Mouse (Mus musculus) heart, embryonic 13.5 days (tissue): ENCODE measurements around the gene Car5a. TPM values are rescaled to one million over a fixed set of nuclear protein-coding genes. Genes with fewer than 3 reads are reported as not detected.

Source experiments
- ATAC-seq: fragments of 200-750 bp; cut with Nextera tagmentation; 2 replicates; pipeline ENCODE4 v1.8.0; 2017; ENCODE audit warnings: moderate TSS enrichment; ENCODE audit not compliant: insufficient number of reproducible peaks, low FRiP score, low TSS enrichment; ENCODE audit errors: extremely low read depth
- H3K27ac ChIP-seq: fragments of 300-500 bp; sonication (generic); replicated peaks from 2 replicates; pipeline ENCODE4 v1.5.1; 2015; ENCODE audit warnings: moderate library complexity, mild to moderate bottlenecking, inconsistent platforms
- H3K27me3 ChIP-seq: fragments of 300-500 bp; sonication (generic); replicated peaks from 2 replicates; pipeline ENCODE4 v1.6.1; 2015; ENCODE audit warnings: mild to moderate bottlenecking, inconsistent platforms
- H3K36me3 ChIP-seq: fragments of 300-500 bp; sonication (generic); 2 replicates; pipeline ENCODE4 v1.6.1; 2015; ENCODE audit warnings: mild to moderate bottlenecking, inconsistent platforms
- H3K4me1 ChIP-seq: fragments of 300-500 bp; sonication (generic); 2 replicates; pipeline ENCODE4 v1.6.1; 2015; ENCODE audit warnings: inconsistent platforms
- H3K4me2 ChIP-seq: fragments of 300-500 bp; sonication (generic); 2 replicates; pipeline ENCODE4 v1.6.1; 2015; ENCODE audit warnings: inconsistent platforms, mild to moderate bottlenecking, moderate library complexity
- H3K4me3 ChIP-seq: fragments of 300-500 bp; sonication (generic); 2 replicates; pipeline ENCODE4 v1.5.1; 2015; ENCODE audit warnings: moderate library complexity, mild to moderate bottlenecking, inconsistent platforms
- H3K9ac ChIP-seq: fragments of 300-500 bp; sonication (generic); 2 replicates; pipeline ENCODE4 v1.6.1; 2015; ENCODE audit warnings: inconsistent platforms, mild to moderate bottlenecking, moderate library complexity
- H3K9me3 ChIP-seq: fragments of 300-500 bp; sonication (generic); 2 replicates; pipeline ENCODE4 v1.6.1; 2016; ENCODE audit warnings: inconsistent platforms
- WGBS: fragments of 180-500 bp; shearing (Covaris S2); methylation state at CpG from one replicate; pipeline ENCODE4 v1.1.7; 2015; ENCODE audit warnings: mixed read lengths; 5-methylcytosine and 5-hydroxymethylcytosine counted together
- polyA plus RNA-seq: library from polyadenylated mRNA; unstranded; fragments of >200 nt; fragmentation: Nextera tagmentation; extraction: Ambion mirVana; gene quantifications from 2 replicates; pipeline ENCODE4 v1.2.1, GENCODE M21; 2015

The Car5a gene
- polyA plus RNA-seq = 0.12 and 0.31 TPM in 2 replicates

GRCm38 (mm10) chr8:121944831-121945230 lies at the start of gene Car5a:
Car5a (minus strand) TSS chr8:121944904.
- peaks cover 30% of the 10 kb centered on the region for H3K4me1 ChIP-seq
- no peak for ATAC-seq
- H3K4me3 ChIP-seq = no peak within 1 kb of the TSS
- H3K27ac ChIP-seq = no peak within 1 kb of the TSS
- no peak within 1 kb of the TSS for H3K9ac ChIP-seq
- no peaks in the 10 kb centered on the region for H3K9me3 ChIP-seq
- H3K27me3 ChIP-seq = no peaks in the 10 kb centered on the region
- no peaks in the 10 kb centered on the region for H3K36me3 ChIP-seq
- no peak within 1 kb of the TSS for H3K4me2 ChIP-seq

GRCm38 (mm10) chr8:121992911-121993310 lies 48.2 kb upstream of the Car5a start:
- peaks cover 10% of the 10 kb centered on the region for H3K4me1 ChIP-seq
- H3K27me3 ChIP-seq = no peaks in the 10 kb centered on the region
- H3K27ac ChIP-seq = no peak overlapping the region
- no peaks in the 10 kb centered on the region for H3K9me3 ChIP-seq
- ATAC-seq = no peak
- peaks cover 97% of the 10 kb centered on the region for H3K36me3 ChIP-seq
- no peak overlapping the region for H3K4me3 ChIP-seq
- WGBS = 76% methylated on average over 4 of the region's 4 CpGs
- no peak overlapping the region for H3K4me2 ChIP-seq
- H3K9ac ChIP-seq = no peak overlapping the region

- H3K4me2 ChIP-seq = no peak overlapping the region
- H3K9me3 ChIP-seq = no peaks in the 10 kb centered on the region
- WGBS = 84% methylated on average over 7 of the region's 7 CpGs
- no peak overlapping the region for H3K4me3 ChIP-seq
- no peaks in the 10 kb centered on the region for H3K27me3 ChIP-seq
- H3K4me1 ChIP-seq = peaks cover 10% of the 10 kb centered on the region
- H3K27ac ChIP-seq = no peak overlapping the region
- ATAC-seq = no peak
- H3K36me3 ChIP-seq = peaks cover 96% of the 10 kb centered on the region
- H3K9ac ChIP-seq = no peak overlapping the region
These were observed 46.9 kb upstream of the Car5a start for GRCm38 (mm10) chr8:121991611-121992010.

GRCm38 (mm10) chr8:121990506-121991255 lies 46.0 kb upstream of the Car5a start:
- Histone ChIP-seq H3K4me1 (peaks cover 10% of the 10 kb centered on the region), H3K9me3 (no peaks in the 10 kb centered on the region), H3K4me3 (no peak overlapping the region), H3K9ac (no peak overlapping the region), H3K36me3 (peaks cover 94% of the 10 kb centered on the region), H3K27me3 (no peaks in the 10 kb centered on the region), H3K27ac (no peak overlapping the region), H3K4me2 (no peak overlapping the region)
- WGBS = 78% methylated on average over 9 of the region's 9 CpGs
- ATAC-seq = no peak

- Histone ChIP-seq H3K36me3 (peaks cover 96% of the 10 kb centered on the region), H3K4me2 (no peak overlapping the region), H3K4me3 (no peak overlapping the region), H3K9me3 (no peaks in the 10 kb centered on the region), H3K9ac (no peak overlapping the region), H3K27me3 (no peaks in the 10 kb centered on the region), H3K4me1 (no peaks in the 10 kb centered on the region), H3K27ac (no peak overlapping the region)
- no peak for ATAC-seq
- 82% methylated on average over 5 of the region's 5 CpGs for WGBS
These were observed 43.2 kb upstream of the Car5a start for GRCm38 (mm10) chr8:121987892-121988291.

GRCm38 (mm10) chr8:121985673-121986072 lies 41.0 kb upstream of the Car5a start:
- Histone ChIP-seq H3K27me3 (no peaks in the 10 kb centered on the region), H3K36me3 (peaks cover 96% of the 10 kb centered on the region), H3K4me3 (no peak overlapping the region), H3K9me3 (no peaks in the 10 kb centered on the region), H3K4me1 (peaks cover 6% of the 10 kb centered on the region), H3K9ac (no peak overlapping the region), H3K27ac (no peak overlapping the region), H3K4me2 (no peak overlapping the region)
- WGBS = 98% methylated on average over 3 of the region's 3 CpGs
- ATAC-seq = no peak

GRCm38 (mm10) chr8:121981520-121981895 lies 36.8 kb upstream of the Car5a start:
- Histone ChIP-seq H3K27ac (no peak overlapping the region), H3K9me3 (no peaks in the 10 kb centered on the region), H3K4me3 (no peak overlapping the region), H3K27me3 (no peaks in the 10 kb centered on the region), H3K4me2 (no peak overlapping the region), H3K36me3 (peaks cover 92% of the 10 kb centered on the region), H3K9ac (no peak overlapping the region), H3K4me1 (peaks cover 9% of the 10 kb centered on the region)
- 90% methylated on average over 7 of the region's 7 CpGs for WGBS
- ATAC-seq = no peak

- Histone ChIP-seq H3K9me3 (no peaks in the 10 kb centered on the region), H3K9ac (no peak overlapping the region; the same call in 1 of the 2 replicates), H3K36me3 (peaks cover 93% of the 10 kb centered on the region), H3K4me1 (peaks cover 9% of the 10 kb centered on the region), H3K27me3 (no peaks in the 10 kb centered on the region), H3K4me2 (no peak overlapping the region), H3K27ac (no peak overlapping the region), H3K4me3 (no peak overlapping the region)
- 77% methylated on average over 11 of the region's 11 CpGs for WGBS
- ATAC-seq = no peak
These were observed 36.3 kb upstream of the Car5a start for GRCm38 (mm10) chr8:121980792-121981519.

GRCm38 (mm10) chr8:121978670-121979069 lies 34.0 kb upstream of the Car5a start:
- Histone ChIP-seq H3K4me1 (peaks cover 9% of the 10 kb centered on the region), H3K36me3 (peaks cover 93% of the 10 kb centered on the region), H3K4me2 (no peak overlapping the region), H3K9ac (no peak overlapping the region), H3K27ac (no peak overlapping the region), H3K27me3 (no peaks in the 10 kb centered on the region), H3K9me3 (no peaks in the 10 kb centered on the region), H3K4me3 (no peak overlapping the region)
- no peak for ATAC-seq
- WGBS = 96% methylated on average over 13 of the region's 13 CpGs

- Histone ChIP-seq H3K9ac (no peak overlapping the region), H3K4me1 (peaks cover 9% of the 10 kb centered on the region), H3K4me3 (no peak overlapping the region), H3K9me3 (no peaks in the 10 kb centered on the region), H3K4me2 (no peak overlapping the region), H3K36me3 (peaks cover 87% of the 10 kb centered on the region), H3K27me3 (no peaks in the 10 kb centered on the region), H3K27ac (no peak overlapping the region)
- no peak for ATAC-seq
- 66% methylated on average over 8 of the region's 8 CpGs for WGBS
These were observed 33.3 kb upstream of the Car5a start for GRCm38 (mm10) chr8:121977819-121978590.

GRCm38 (mm10) chr8:121973906-121974305 lies 29.2 kb upstream of the Car5a start:
- Histone ChIP-seq H3K27me3 (no peaks in the 10 kb centered on the region), H3K9me3 (no peaks in the 10 kb centered on the region), H3K36me3 (peaks cover 52% of the 10 kb centered on the region), H3K27ac (no peak overlapping the region), H3K4me2 (no peak overlapping the region), H3K4me1 (peaks cover 15% of the 10 kb centered on the region), H3K4me3 (no peak overlapping the region), H3K9ac (no peak overlapping the region)
- no peak for ATAC-seq
- 91% methylated on average over 28 of the region's 28 CpGs for WGBS
